Mouse (Mus musculus): ENCODE measurements at regions not wholly inside any gene's neighbourhood (a gene's known extent, or its start where the extent isn't known, plus 50 kb on each side); places are given as distances from the start of the nearest gene placed in this dataset.

DNA sequence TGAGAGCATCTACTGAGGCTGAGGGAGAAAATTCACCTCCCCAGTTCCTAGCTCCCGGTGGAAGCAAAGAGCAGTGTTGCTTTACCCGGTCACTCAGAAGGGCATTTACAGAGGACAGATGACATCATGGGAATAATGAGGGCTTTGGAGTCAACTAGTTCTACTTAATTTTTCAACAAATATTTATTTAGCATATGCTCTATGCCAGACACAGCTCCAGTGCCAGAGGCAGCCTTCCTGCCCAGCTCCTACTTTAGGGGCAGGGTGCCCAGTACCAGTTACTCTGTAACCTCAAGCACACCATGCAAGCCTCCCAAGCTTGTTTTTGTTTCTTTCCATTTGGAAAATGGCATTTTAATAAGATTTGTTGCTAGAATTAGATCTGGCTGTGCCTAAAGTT lies 240.1 kb upstream of the Trib2 start:
- no peak for TF ChIP-seq CTCF (conservative IDR thresholded peaks at IDR 0.05; ENCODE audit: low read length)
- no peak for TF ChIP-seq NANOG (IDR thresholded peaks at IDR 0.05; ENCODE audit: borderline replicate concordance, low read length)
